Mouse (Mus musculus) heart, adult 11 months (tissue): ENCODE measurements at regions not wholly inside any gene's neighbourhood (a gene's known extent, or its start where the extent isn't known, plus 50 kb on each side); places are given as distances from the start of the nearest gene placed in this dataset.

ENCODE experiments used
- DNase-seq: peaks from one replicate; pipeline ENCODE4 v3.0.0; 2022

DNA sequence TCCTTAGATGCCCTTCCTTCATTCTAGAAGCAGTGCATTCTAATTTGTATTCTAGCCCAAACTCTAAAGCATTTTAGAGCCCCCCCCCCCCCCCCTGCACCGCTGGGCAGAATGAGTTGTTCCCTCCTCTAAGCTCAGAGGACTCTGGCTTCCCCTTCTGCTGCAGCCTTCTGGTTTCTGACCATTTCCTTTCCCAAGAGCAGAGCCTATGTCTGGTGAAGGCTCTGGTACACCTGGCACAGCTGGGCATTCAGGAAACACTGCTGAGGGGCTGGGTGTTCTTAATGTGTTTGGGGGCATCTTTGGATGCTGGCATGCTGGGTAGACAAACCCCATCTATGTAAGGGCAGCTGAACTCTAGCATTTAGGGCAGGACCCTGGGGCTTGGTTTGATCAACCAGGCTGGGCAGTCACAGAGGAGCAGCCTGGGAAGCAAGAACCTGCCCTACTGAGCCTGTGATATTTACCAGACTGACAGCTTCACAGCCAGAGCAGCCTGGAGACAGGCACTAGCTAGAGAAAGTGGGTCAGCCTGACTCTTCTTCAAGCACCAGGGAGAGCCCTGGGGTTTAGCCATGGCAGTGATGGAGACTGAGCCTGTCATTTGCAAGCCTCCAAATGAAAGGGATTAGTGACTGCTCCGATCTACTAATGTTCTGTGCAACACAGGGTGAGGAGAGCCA lies 469.7 kb downstream of the Rps24 start:
- DNase-seq, result peak; percentile 82

DNA sequence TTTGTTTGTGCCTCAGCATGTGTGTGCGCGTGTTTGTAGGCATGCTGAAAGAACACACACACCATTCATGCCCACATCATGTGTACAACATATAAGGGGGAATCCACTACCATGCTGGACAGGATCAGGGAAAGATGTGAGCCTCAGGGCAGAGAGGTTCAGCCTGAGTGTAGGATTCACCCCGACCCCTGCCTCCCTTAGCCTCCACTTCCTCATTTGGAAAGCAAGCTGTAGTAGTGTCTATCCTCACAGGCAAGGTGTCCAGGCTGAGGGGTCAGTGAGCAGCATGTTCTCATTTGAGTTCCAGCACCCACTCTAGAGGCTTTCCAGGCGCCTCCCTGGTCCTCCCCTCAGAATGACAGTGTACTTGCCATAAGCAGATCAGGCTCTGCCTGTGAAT lies 470.5 kb downstream of the Rps24 start:
- no peak for DNase-seq

DNA sequence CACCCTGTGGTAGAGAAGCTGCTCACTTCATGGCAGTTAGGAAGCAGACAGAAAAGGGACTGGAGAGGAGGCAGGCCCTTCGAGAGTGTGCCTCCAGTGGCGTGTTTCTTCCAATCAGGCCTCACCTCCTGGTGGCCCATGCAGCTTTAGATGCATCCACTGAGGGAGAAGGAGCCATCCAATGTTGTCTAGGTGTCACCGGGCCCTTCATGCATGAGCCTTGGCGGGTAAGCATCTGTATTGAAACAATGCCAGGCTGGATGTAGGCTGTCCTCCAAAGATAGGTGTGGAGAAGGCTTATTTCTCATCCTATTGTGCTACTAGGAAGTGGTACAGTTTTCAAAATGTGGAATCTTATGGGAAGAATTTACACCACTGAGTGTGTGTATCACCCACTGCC lies 471.9 kb downstream of the Rps24 start:
- DNase-seq, result peak; percentile 66

DNA sequence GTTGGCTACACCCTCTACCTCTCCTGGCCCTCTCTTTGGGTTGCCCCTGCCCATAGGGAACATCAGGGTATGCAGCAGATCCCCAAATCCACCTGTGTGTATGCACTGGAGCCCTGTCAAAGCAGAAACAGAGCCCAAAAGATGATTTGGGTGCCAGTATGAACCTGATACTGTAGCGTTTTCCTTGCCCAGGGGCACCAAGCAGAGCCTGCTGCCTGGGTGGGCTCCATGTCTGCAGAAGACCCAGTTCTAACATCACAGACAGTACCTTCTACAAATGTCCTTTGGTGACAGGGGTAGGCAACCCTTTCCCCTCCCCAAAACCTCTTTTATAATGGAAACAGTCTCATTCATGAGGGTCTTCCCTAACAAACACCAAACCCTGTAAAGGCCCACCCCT lies 472.5 kb downstream of the Rps24 start:
- DNase-seq, result no peak

DNA sequence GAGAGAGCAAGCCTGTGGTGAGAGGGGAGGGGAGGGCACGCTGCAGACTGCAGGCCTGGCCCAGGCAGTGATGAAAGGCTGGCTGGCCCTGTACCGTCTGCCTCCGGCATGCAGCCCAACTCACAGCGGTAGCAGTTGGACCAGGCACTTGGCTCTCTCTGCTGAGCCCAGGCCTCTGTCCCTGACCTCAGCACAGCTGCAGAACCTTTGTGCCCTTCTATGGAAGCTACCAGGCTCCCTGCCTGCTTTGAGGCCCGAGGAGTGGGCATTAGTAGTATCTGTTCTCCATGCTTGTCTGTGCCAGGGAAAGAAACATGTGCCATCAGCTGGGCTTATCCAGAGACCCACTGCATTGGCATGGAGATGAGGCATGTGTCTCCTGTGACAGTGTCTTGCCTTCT lies 473.2 kb downstream of the Rps24 start:
- DNase-seq, result peak; percentile 96

DNA sequence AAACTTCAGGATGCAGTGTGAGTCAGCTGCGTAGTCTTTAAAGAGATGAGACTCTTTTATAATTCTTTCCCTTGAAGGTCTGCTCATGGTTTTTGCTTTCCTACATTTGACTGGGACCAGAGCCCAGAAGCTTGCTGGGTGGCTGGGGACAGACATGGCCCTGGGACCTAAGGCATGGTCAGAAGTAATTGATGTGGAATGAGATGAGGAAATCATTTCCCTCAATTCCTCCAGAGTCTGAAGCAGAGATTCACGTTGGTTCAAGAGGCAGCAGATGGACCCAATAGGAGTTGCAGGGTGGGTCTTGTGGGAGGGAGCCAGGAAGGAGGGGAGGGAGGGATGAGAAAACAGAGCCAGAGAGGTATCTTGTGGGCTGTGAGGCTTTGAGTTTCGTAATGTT lies 473.9 kb downstream of the Rps24 start:
- DNase-seq, result peak; percentile 88

DNA sequence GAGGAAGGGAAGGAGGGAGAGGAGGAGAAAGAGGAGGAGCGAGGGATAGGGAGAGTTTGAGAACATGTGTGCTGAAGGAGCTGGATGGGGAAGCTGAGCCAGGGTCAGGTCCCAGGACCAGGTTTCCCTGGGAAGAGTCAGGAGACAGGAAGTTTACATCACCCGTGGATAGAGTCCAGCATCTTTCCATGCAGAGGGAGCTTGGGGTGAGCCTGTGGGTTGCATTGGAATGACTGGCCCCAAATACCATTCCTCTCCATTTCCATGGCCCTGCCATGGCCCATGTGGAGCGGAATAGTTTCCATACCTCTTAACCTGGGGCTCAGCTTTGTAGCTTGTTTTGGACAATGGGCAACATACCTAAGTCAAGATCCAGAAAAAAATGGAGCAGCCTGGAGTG lies 474.8 kb downstream of the Rps24 start:
- no peak for DNase-seq

DNA sequence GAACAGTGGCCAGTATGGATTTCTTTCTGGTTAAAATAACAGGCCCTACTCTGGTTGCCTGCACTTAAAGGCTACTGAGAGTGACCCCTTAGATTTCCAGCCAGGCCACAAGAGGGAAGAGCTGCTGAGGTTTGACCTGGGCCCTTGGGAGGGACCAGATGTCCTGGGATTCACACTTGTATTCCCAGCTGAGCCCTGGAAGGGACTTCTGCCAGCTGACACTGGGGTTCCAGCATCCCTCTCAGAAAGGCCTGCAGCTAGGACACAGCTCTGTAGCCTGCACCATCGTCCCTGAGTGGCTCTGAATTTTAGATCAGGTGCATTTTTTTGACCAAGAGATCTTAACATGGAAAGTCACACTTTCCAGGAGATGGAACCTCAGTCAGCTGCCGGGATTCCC lies 482.7 kb downstream of the Rps24 start:
- no peak for DNase-seq

DNA sequence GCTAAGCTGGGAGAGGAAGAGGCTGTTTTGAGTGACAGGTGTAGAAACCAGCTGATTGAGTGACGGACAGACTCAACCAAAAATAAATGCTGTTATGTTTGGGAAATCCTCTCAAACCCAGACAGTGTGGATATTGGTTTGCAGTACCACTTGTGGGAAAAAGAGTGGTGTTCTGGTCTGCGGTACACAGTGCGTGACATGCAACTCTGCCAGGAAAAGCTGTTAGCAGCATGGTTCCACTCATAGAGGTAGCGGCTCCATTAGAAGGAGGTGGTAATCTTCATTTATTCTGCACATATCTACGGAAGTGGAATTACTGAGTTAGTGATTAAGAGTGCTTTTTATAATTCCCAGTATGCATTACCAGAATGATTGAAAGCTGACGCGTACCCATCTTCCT lies 485.4 kb downstream of the Rps24 start:
- DNase-seq, result no peak

DNA sequence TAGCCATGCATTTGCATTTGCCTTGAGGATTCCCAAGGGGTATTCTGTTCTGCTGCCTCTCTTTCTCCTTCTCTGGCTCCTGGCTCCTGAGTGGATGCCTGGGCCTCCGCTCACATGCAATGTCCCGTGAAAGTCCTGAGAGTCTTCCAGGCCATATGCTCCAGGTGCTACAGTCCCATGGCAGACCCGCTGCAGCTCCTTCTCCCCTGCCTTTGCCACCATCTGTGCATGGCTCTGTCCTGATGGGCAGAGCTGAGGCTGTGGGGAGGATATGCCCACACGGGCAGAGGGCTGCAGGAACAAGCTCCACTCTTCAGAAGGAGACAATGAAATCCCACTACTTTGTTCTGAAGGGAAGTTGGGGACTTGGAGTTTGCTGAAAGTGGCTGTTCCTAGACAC lies 485.9 kb upstream of the Zmiz1 start:
- DNase-seq, result no peak

DNA sequence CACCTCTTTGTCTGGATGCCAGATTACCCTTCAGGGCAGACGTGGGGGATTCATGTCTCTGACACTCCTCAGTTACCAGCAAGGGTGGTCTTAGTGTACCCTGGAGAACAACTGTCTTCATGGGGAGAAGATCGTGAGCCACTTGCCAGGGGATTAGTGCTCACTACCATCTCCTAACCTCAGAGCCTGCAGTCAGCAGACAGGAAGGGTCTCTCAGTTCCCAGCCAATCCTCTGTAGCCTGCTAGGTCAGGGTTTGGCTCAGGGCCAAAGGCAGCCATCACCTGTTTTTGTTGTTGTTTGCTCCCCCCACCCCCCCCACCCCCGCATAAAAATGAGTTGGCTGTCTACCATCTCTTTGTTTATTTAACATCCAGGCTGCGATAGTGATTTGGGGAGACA lies 485.4 kb upstream of the Zmiz1 start:
- DNase-seq, result no peak

DNA sequence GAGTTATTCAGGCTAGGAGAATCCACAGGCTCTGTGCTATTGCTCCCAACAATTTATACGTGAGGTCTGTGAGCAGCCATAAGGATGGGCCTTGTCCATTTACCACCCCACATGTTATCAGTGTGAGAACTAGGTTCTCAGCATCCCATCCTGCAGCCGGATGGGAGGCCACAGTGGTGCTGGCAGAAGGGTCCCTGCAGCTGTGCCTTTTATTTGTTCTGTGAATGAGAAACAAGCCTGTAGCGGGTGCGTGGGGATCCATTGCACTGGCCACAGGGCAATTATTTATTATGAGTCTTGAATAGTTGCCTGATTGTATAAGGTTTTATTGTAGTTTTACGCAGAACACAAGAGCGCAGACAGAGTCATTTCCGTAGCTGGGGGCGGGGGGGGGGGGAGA lies 476.5 kb upstream of the Zmiz1 start:
- no peak for DNase-seq

DNA sequence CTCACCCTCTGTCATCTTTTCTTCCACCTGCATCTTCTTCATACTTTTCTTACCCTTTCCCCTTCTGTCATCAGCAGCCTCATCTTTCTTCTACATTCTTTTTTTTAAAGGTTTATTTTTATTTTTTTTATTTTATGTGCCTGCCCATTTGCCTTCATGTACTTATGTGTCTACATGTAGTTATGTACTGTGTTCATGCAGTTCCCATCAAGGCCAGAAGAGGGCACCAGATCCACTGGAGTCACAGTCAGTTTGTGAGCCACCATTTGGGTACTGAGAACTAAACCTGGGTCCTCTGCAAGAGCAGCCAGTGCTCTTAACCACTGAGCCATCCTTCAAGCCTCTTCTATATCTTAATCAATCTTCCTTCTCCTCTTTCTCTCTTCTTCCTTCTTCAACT lies 475.7 kb upstream of the Zmiz1 start:
- no peak for DNase-seq

DNA sequence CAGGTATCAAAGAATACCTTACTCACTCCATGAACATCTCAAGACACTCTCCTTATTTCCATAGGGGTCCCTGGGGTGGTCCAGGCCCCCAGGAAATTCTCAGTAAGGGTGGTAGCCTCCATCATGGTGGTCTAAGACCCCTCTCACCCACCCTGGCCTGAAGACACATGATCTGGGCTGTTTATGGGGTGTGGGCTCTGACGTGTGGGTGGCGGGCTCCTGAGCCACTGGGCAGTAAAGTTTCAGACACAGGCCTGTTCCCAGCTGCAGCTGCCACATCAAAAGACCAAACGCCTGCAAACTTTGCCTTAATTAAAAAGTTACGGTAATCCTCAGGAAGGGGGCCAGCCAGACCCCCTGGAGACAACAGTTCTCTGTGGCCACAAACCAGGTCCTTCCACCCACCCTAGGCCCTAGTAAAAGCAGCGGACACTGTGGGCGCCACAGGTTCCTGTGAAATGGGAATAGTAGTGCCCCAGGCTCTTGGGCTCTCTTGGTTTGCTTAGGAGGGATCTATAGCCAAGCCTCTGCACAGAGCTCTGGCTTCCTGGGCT lies 473.1 kb upstream of the Zmiz1 start:
- DNase-seq, result no peak

DNA sequence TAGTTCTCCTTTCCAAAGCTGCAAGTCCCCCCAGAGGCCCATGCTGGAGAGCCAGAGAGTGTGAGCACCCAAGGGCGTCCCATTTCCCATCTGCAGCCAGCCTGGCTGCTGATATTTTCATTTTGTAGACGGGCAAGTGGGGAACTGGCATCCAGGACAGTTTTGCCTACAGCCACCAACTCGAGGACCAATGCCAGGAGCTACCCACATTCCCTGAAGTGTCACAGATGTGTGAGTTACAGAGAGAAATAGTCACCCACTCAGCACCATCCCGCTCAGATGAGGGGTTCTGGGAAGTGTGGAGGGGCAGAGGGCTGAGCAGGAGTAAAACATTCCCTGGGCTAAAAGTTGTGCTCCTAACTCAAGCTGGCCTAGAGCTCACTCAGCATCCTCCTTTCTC lies 472.6 kb upstream of the Zmiz1 start:
- DNase-seq, result no peak

DNA sequence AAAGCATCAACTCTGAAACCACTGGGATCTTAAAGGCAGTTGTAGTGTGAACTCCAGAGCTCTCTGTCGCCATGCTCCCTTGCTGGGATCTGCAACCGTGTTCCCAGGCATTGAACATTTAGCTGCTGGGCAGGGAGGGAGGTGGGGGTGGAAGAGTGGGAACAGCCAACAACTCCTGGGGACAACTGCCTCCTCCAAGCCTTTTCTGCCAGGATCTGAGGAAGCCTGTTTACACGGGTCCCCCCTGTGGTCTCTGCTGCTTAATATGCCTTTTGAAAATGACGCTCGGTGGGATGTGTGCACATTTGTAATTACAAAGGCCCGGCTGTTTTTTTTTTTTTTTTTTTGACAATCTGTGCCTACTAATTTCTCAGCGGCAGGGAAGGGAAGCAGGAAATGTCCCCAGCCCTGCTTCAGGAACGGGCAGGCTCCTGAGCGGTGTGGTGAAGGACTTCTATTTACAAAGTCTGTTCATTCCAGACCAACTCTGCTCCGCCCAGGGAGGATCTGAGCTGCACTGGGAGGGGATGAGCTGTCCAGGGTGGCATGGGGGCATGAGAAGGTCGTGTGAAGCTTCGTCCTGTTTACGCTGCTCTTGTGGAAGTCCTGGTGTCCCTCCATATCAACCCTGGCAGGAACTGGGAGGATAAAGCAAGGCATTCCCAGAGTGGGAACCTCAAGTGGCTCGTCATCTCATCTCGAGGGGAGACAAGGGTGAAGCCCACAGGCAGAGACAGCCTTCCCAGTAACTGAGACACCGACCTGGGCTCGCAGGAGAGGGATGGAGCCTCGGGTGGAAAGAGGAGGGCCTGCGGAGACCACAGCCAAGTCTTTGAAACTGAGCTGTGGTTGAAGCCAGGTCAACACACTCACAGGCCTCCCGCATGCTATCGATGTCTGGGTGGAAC lies 465.0 kb upstream of the Zmiz1 start:
- DNase-seq, result no peak

DNA sequence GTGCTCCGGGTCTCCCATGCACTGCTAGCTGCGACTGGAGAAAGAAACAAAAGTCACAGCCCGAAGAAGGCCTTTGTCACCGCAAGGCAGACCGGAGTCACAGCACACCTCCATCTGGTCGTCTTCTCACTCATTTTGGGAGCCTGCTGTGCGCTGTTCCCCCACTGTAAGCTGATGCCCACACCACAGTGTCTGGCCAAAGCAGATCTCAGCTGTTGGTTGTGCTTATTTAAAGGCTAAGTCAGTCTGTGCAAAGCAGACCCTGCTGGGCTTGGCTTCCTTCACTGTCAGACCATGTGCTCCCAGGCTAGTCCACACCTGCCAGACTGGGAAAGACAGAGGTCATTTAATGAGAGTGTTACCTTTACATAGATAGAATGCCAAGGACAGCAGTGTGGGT lies 463.8 kb upstream of the Zmiz1 start:
- no peak for DNase-seq

DNA sequence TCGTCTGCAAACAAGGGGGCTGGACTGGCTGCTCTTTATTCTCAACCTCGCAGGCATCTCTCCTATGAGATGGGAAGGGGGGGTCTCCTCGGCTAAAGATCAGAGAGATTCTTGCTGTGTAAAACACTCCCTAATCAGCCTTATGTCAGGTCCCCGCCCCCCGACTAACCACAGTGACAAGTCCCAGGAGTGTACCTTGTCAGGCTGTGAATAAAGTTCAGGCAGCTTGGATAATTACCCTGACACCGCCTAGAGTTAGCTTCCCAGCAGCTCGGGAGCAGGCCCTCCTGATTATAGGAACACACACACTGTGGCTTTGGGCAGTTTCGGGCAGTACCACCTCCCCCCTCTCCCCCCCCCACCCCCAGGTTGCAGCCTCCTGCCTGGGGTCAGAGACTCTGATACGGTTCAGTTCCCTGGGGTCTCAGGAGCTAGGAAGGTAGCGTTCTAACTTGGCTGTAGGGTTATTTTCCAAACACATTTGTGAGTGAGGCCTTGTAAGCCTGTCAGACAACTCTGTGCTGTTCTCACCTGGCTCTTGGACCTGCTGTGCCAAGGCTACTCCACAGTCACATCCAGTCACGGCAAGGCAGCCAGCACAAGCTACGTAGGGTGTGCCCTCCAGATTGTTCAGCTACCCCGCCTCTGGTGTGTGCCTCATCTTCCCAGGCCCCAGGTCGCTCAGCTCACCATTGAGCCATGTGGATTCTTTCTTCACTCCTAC lies 461.0 kb upstream of the Zmiz1 start:
- DNase-seq, result no peak

DNA sequence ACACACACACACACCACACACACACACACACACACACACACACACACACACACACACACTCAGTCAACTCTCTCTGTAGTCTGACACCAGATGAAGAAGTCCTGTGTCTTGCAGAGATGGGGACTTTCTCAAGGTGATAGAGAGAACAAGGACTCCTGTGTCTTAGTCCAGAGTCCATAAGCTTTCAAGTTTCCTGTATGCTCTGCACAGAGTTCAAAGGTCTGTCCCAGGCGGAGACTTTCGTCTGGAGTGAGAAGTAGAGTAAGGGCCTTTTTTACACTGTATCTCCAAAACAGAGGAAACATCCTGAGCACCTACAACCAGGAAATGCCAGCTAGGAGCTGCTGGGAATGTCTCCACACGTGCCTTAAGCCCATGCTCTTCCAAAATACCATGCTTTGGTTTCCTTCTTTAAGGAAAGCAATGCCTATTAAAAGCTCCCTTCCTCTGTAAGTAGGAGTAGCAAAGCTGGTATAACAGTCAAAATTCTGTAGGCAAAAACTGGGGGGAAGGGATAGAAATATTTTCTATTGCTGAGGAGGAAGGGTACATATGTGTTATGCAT lies 459.9 kb upstream of the Zmiz1 start:
- DNase-seq, result no peak

DNA sequence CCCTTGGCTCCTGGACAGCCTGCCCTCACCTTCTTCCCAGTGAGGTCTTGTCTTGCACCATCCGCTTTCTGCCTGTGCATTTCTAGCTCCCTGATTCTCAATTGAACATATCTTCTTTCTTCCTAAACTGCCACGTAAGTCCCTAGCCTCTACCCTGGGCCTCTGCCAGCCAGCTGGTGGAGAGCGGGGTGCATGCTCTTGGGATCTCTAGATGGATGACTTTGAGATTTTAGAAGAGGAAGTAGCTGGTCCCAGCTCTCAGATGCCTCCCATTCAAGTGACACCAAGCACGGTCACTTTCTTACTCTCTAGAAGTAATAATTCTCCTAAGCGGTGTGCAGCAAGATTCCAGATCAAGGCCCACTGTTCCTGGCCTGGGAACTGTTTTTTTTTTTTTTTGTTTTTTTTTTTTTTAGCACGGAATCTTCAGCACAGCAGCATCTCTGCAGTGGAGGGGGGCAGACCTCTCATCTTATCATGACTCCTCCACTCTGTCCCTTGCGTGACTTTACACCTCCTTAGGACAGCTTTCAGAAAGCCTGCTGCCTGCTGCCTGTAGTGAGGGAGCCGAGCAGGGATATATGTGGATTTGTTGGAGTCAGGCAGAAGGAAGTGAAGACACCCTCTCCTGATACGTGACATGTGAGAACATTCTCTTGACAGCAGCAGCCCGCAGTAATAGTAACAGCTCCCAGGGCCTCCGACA lies 453.6 kb upstream of the Zmiz1 start:
- DNase-seq, result no peak

DNA sequence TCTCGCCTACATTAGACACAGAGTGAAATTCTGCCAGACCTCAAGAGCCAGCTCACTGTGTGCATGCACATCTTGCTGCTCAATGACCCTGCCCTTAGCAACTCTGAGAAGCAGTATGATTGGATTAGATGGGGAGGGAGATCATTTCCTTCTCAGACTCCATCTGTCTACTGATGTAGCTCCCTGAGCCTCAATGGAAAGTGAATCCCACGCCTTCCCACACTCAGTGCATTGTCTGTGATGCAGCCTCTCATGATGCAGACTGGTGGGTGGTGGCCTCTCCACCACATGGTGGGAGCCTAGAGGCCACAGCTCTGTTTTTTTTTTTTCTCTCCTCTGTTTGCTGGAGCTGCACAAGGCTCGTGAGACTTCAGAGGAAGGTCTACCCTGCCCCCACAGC lies 447.1 kb upstream of the Zmiz1 start:
- DNase-seq, result no peak
